Mouse (Mus musculus) spleen, adult 10 weeks (tissue): ENCODE measurements around the gene Tusc2. TPM values are rescaled to one million over a fixed set of nuclear protein-coding genes. Genes with fewer than 3 reads are reported as not detected.

Source experiments
- polyA plus RNA-seq: library from polyadenylated mRNA; stranded (reverse); fragments of 350-450 nt; fragmentation: Illumina TruSeq; extraction: RNeasy Lipid Tissue Mini Kit (QIAGEN cat#74804); gene quantifications from one replicate; pipeline ENCODE4 v1.2.3, GENCODE M21; 2015; ENCODE audit warnings: low replicate concordance; ENCODE audit not compliant: insufficient read depth

Tusc2 gene
- polyA plus RNA-seq, result 30.9 TPM

DNA sequence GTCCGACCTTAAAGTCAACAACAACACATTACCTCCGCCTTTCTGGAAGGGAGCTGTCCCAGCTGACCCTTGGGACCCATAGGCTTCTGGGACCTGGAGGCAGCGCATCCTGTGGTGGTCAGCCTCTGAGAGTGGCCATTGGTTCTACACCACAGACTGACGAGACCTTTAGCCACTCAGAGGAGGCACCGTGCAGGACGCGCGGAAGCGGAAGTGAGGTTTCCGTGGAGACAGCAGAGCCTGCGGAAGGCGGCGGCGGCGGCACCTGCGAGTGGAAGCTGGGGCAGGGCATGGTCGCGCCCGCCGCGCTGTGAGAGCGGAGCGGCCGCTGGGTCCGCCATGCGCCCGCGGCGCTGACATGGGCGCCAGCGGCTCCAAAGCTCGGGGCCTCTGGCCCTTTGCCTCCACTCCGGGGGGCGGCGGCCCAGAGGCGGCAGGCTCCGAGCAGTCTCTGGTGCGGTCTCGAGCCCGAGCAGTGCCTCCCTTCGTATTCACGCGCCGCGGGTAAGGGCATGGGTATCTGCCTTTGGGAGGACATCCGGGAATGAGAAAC lies at the start of gene Tusc2:
Gene Tusc2, plus strand, starts transcription at position 227 of the 553 bp plus-strand sequence.

DNA sequence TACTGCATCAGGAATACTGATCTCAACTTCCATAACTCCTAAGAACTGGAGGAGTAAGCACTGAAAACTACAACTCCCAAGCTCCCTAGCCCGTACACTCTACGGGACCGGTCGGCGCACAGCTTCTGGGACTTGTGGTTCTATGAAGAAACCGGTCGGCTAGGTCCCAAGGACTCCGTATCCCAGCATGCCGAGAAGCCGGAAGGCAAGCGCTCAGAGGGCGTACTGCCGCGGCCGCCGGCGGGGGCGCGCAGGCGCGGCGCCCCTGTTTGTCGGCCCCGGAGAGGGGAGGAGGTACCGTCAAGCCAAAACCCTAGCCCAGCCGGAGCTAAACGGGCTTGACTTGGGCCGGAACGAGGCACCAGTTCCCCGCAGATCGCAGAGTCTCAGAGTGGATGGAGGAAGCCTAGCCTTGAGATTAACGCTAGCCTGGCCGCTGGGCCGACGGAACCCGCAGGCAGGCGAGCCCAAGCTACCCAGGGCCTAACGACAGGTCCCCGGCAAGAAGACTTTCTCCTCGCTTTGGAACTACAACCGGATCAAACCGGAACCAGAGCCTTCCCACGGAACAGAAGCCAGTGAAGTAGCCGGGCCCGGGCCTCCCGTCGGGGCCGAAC lies 29.2 kb upstream of the Tusc2 start, which contains the start of gene Tmem115:
Gene Tmem115, plus strand, starts transcription at position 155 of the 617 bp plus-strand sequence.

DNA sequence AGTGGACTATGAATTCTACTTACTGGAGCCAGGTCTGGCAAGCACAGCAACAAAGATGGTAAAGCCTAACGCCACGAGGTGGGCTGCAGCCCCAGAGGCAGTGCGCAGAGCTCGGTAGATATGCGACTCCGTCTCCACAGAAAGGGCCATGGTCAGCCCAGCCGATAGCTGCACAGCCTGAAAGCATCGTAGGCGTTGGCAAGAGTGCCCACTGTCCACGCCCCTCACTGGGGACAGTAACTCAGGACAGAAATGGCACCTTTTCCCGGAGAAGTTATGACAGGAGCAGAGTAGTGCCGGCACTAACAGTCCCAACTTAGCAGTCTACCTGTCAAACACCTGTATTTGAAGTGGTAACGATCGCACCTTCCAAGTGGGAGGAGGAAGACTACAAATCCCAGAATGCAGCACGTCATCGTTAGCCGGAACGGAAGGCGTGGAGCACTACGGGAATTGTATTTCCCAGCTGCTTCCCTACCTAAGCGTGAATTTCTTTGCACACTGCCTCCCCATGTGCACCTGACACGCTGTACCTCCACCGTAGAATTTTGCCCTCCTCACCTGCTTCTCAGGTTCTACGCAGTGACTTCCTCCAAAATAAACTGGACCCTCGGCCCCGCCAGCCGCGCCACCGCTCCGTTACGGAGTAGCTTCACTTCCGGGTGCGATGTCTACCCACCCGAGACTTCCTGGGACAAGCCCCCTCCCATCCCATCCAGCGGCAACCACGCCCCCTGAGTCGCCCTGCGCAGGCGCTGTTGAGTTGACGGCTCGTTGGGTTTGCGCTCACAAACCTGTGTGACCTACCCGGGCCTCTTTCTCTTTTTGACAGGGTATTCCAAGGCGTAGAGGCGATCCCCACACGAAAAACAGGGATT lies 21.3 kb upstream of the Tusc2 start, which contains the start of the genes Cyb561d2 and Nprl2:
Gene Cyb561d2, minus strand, starts transcription at position 720 of the 878 bp plus-strand sequence.
Gene Nprl2, plus strand, starts transcription at position 753 of the 878 bp plus-strand sequence.

DNA sequence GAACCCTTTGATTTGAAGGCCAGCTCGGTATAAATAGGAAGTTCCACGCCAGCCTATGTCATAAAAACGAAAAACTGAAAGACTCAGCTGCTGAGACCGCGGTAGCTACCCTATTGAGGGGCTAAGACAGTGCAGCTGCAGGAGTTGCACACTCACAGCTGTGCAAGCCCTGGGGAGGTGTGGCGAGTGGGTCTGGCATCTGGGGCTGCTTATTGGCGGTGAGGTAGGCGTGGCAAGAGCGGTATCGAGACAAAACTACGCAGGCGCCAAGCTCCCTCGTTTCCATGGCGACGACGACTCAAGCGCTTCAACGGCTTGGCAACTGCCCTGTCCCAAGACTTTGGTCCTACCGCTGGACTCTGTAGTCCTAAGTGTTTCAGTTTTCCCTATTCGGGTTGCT lies 16.0 kb upstream of the Tusc2 start, which contains the start of gene Zmynd10:
Gene Zmynd10, plus strand, starts transcription at position 273 of the 400 bp plus-strand sequence.

GRCm38 (mm10) chr9:107551117-107551889 lies 11.8 kb upstream of the Tusc2 start, which contains the start of gene Rassf1:
TSS of gene Rassf1 (plus strand) at chr9:107551555.

GRCm38 (mm10) chr9:107567702-107568319 lies 4.8 kb downstream of the Tusc2 start, which contains the start of gene Hyal2:
TSS of gene Hyal2 (plus strand) at chr9:107567945.

GRCm38 (mm10) chr9:107576357-107577107 lies 13.5 kb downstream of the Tusc2 start, which contains the start of gene Hyal1:
TSS of gene Hyal1 (plus strand) at chr9:107576927.

GRCm38 (mm10) chr9:107578587-107578986 lies 15.5 kb downstream of the Tusc2 start, which contains the start of gene Naa80:
TSS of gene Naa80 (plus strand) at chr9:107578887.

DNA sequence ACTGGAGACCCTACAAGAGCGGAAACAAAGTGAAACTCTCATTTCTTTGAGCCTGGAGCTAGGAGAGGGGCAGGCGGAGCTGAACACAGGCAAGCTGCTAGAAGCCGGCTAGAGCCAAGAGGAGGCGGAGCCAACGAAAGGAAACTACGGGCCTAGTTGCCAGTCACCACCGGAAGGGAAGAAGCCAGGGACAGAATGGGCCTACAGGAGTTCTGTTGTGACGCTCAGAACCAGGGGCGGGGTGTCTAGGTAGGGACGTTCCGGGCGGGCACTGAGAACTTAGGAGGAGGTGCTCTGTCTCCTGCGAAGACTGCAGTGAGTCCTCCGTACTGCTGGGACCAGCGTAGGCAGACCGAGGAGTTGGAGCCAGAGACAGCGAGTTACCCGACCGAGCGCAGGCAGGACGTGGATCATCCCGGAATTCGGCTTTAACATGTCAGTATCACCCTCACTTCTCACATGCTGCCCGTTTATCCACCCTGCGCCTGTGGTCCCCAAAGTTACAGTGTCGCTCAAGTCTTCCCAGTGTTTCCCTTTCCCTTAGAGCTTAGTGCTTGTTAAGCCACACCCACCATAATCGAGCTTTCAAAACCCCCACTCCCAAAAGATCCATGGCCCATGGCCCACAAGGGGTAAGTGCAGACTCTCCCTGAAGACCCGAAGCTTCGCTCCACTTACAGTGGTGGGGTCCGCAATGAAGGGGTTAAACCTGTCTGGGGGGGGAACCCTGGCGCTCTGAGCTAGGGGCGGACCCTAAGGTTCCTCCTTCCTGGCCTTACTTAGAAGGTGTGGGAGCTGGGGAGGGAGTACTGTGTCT lies 17.7 kb downstream of the Tusc2 start, which contains the start of gene Hyal3:
Gene Hyal3, plus strand, starts transcription at position 318 of the 817 bp plus-strand sequence.

DNA sequence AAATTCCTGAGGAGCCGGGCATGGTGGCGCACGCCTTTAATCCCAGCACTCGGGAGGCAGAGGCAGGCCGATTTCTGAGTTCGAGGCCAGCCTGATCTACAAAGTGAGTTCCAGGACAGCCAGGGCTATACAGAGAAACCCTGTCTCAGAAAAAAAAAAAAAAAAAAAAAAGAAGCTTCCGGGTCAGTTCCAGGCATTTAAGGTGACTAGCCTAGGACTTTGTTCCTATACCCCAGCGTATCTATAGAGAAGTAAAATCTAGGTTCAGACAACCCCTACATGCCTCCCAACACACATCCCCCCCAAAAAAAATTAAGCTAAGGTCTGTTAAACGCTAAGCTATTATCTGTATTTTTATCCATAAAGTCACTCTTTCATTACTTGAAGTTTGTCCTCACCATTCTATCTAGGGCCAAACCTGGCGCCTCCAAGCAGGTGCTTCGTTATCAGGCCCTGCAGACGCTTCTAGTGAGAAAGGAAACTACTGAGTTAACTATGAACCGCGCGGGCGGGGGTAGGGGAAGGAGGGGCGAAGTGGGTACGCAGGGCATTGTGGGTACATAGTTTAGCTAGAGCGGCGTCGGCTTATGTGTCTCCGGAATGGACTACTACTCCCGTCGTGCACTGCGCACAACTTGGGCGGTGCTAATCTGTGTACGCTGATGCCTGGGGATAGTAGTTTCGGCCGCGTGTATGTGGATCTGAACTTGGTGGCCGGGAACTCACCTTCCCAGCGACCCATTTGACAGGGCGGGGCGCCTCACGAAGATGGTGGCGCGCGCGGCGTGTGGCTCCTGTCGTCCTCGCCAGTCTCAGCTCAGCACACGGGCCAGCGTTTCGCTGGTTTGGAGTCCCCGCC lies 24.1 kb downstream of the Tusc2 start, which contains the start of gene Ifrd2:
Gene Ifrd2, plus strand, starts transcription at position 669 of the 859 bp plus-strand sequence.

DNA sequence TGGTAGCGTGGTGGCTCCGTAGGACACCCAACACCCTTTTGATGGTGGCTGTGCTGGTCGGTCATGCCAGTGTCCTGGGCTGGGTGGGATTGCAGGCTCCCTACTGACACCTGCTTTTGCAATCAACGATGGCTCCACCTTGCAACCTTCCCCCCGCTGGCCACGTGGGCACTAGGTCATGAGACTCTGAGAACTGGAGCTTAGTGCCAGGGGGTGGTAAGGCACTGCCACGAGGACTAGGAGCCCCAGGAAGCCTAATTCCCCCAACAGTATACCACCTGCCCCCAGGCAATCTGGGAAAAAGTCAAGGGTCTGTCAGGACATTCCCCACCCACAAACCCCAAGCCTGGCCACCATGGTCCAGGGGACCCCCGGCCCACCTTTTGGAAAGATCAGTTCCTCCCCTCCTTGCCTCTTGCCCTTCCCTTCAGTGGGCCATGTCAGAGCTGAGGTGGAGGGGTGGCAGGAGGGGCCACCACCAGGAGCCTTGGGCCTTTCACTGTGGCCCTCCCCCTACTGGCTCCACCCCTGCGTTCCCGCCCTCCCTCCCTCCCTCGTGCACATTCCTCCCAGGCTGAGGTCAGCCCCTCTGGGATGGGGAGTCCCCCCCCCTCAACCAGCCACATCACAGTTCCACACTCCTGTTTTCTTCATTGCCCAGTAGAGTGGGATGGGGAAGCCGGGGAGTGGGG lies 45.8 kb downstream of the Tusc2 start, which contains the start of gene Sema3b:
Gene Sema3b, minus strand, starts transcription at position 489 of the 692 bp plus-strand sequence.

Other genes starting within 250 kb of the Tusc2 start
- gene Hemk1, start 224.9 kb upstream of the Tusc2 start, polyA plus RNA-seq, result 12.2 TPM
- gene 6430571L13Rik, start 222.7 kb upstream of the Tusc2 start, polyA plus RNA-seq, result 0.30 TPM
- gene Cacna2d2, start 163.6 kb upstream of the Tusc2 start, polyA plus RNA-seq, result 0.33 TPM
- 5.3 TPM for gene Tmem115, start 29.3 kb upstream of the Tusc2 start, polyA plus RNA-seq
- gene Cyb561d2, start 21.1 kb upstream of the Tusc2 start, polyA plus RNA-seq, result 11.6 TPM
- 20.9 TPM for gene Nprl2, start 21.0 kb upstream of the Tusc2 start, polyA plus RNA-seq
- 0.14 TPM for gene Zmynd10, start 16.0 kb upstream of the Tusc2 start, polyA plus RNA-seq
- 39.0 TPM for gene Rassf1, start 11.7 kb upstream of the Tusc2 start, polyA plus RNA-seq
- 3.6 TPM for gene Hyal2, start 4.7 kb downstream of the Tusc2 start, polyA plus RNA-seq
- gene Hyal1, start 13.7 kb downstream of the Tusc2 start, polyA plus RNA-seq, result 4.6 TPM
- gene Naa80, start 15.6 kb downstream of the Tusc2 start, polyA plus RNA-seq, result 2.7 TPM
- 0.12 TPM for gene Hyal3, start 17.6 kb downstream of the Tusc2 start, polyA plus RNA-seq
- gene Ifrd2, start 24.4 kb downstream of the Tusc2 start, polyA plus RNA-seq, result 38.0 TPM
- 1.8 TPM for gene Sema3b, start 46.0 kb downstream of the Tusc2 start, polyA plus RNA-seq
- 273 TPM for gene Gnai2, start 72.1 kb downstream of the Tusc2 start, polyA plus RNA-seq
- gene Slc38a3, start 106.3 kb downstream of the Tusc2 start, polyA plus RNA-seq, result not detected
- gene Gnat1, start 116.5 kb downstream of the Tusc2 start, polyA plus RNA-seq, result not detected
- gene Sema3f, start 147.2 kb downstream of the Tusc2 start, polyA plus RNA-seq, result 17.7 TPM
- gene Rbm5, start 207.7 kb downstream of the Tusc2 start, polyA plus RNA-seq, result 334 TPM